Mouse (Mus musculus) B cell, adult 62 days (primary cell): ENCODE measurements around the gene Gapt. TPM values are rescaled to one million over a fixed set of nuclear protein-coding genes. Genes with fewer than 3 reads are reported as not detected.

ENCODE experiments used
- total RNA-seq: library from RNA; stranded (reverse); gene quantifications from 4 replicates; pipeline ENCODE4 v1.2.4, GENCODE M21; 2023

Gene Gapt
- 17.8 to 21.2 TPM (median 19.0 TPM) in 4 replicates for total RNA-seq

GRCm38 (mm10) chr13:110356941-110357340 lies at the start of gene Gapt:
Gene Gapt (minus strand): TSS chr13:110357199.

DNA sequence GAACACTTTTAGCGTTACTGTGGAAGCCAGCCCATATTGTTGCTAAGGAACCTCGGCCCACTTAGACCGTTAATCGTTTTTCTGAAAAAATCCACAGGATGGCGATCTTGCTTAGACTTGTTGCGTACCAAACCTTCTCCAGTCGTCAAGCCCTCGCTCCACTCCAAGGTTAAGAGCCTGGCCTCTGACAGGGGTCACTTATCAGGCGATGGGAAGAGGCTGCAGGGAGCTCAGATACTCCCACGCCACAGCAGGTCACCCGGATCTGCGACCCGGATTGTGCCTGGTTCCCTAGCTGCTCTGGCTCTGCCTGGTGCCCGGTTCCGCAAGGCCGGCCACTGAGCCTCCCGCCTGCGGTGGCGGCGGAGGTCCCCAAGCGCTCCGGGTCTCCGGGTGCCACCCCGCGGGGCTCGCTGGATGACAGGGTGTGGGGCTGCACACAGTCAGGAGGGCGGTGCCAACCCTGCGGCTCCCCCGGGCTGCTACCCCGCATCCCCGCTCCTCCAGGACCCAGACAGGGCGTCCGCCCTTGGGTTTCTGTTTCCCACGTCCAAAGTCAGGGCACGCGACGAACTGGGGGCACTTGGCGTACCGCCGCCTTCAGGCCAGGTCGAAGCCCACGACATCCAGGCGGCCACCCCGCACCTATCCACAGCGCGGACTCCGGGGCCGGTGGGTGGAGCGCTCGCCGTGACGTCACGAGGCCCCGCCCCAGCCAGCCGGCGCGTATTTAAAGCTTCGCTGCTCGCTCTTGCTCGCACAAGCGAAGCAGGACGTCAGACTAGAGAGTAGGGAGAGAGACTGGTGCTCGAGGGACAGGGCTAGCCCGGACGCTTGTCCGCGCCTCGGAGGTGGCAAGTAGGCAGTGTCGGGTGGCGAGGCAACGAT lies 37.5 kb upstream of the Gapt start, which contains the start of gene Plk2:
TSS of gene Plk2 (plus strand) at position 756 of the 888 bp plus-strand sequence.

Other genes starting within 250 kb of the Gapt start
- not detected in 4 replicates for gene Rab3c, start 76.2 kb downstream of the Gapt start, total RNA-seq
- 376 to 406 TPM (median 386 TPM) in 4 replicates for gene Plk2, start 37.8 kb upstream of the Gapt start, total RNA-seq